Mouse (Mus musculus): ENCODE data around the gene Dtymk.

- TF ChIP-seq EP300 (optimal IDR thresholded peaks at IDR 0.05) (no peak), CTCF (IDR thresholded peaks at IDR 0.05; ENCODE audit: low read depth) (no peak)
These were observed 45.6 kb downstream of the Dtymk start for GRCm38 (mm10) chr1:93756154-93756553.

All from stomach, postnatal 0 days (tissue).